Mouse (Mus musculus) monocyte, adult 5-6 weeks (primary cell): ENCODE data around the gene Megf6. TPM values are rescaled to one million over a fixed set of nuclear protein-coding genes. Genes with fewer than 3 reads are reported as not detected.

ENCODE experiments used
- ATAC-seq: fragments of 153-309, 156-312 bp; replicated peaks from 2 replicates; pipeline ENCODE4 v1.8.0; 2017; ENCODE audit warnings: mild to moderate bottlenecking; ENCODE audit not compliant: low TSS enrichment, insufficient number of reproducible peaks, severe bottlenecking, poor library complexity, low FRiP score
- total RNA-seq: library from RNA; stranded (forward); fragments of 200-1000, 200-491, 200-594 nt; gene quantifications from 3 replicates; pipeline ENCODE4 v1.2.3, GENCODE M21; 2017

Megf6 gene
- total RNA-seq, 1 experiment from 2014 or later = not detected

GRCm38 (mm10) chr4:154299541-154300271 lies 129.2 kb downstream of the Megf6 start:
- no peak for ATAC-seq

- peak; percentile 74 for ATAC-seq
Observed at GRCm38 (mm10) chr4:154301466-154301881, 130.9 kb downstream of the Megf6 start, which contains the start of gene Arhgef16. Arhgef16 (minus strand) TSS chr4:154301676.

- no peak for ATAC-seq
Observed at GRCm38 (mm10) chr4:154309131-154309530, 138.6 kb downstream of the Megf6 start.

- no peak for ATAC-seq
Observed at GRCm38 (mm10) chr4:154310576-154311262, 140.2 kb downstream of the Megf6 start.

GRCm38 (mm10) chr4:154312143-154312812 lies 141.7 kb downstream of the Megf6 start:
- ATAC-seq = no peak

GRCm38 (mm10) chr4:154312935-154313621 lies 142.5 kb downstream of the Megf6 start:
- ATAC-seq = no peak

GRCm38 (mm10) chr4:154313622-154313967 lies 143.1 kb downstream of the Megf6 start:
- no peak for ATAC-seq

Other genes with a start within 250 kb of the Megf6 start
- gene A430005L14Rik, start 213.5 kb upstream of the Megf6 start, total RNA-seq = 27.5 to 38.1 TPM (median 30.3 TPM) in 3 replicates
- gene Dffb, start 195.6 kb upstream of the Megf6 start, total RNA-seq = 15.3 to 16.6 TPM (median 15.4 TPM) in 3 replicates
- 3.7 to 8.5 TPM (median 3.9 TPM) in 3 replicates for gene Cep104, start 195.5 kb upstream of the Megf6 start, total RNA-seq
- 43.7 to 56.2 TPM (median 54.8 TPM) in 3 replicates for gene Lrrc47, start 159.0 kb upstream of the Megf6 start, total RNA-seq
- gene Smim1, start 144.5 kb upstream of the Megf6 start, total RNA-seq = 0.10 to 1.1 TPM (median 0.49 TPM) in 3 replicates
- gene Ccdc27, start 128.1 kb upstream of the Megf6 start, total RNA-seq = not detected in 3 replicates
- not detected in 3 replicates for gene Trp73, start 30.5 kb upstream of the Megf6 start, total RNA-seq
- 8.2 to 15.0 TPM (median 14.1 TPM) in 3 replicates for gene Wrap73, start 28.4 kb upstream of the Megf6 start, total RNA-seq
- 73.1 to 107 TPM (median 99.0 TPM) in 3 replicates for gene Tprgl, start 10.1 kb upstream of the Megf6 start, total RNA-seq
- not detected in 3 replicates for gene Arhgef16, start 130.9 kb downstream of the Megf6 start, total RNA-seq
- gene B230104I21Rik, start 165.4 kb downstream of the Megf6 start, total RNA-seq = not detected in 3 replicates